Mouse (Mus musculus): ENCODE measurements at regions not wholly inside any gene's neighbourhood (a gene's known extent, or its start where the extent isn't known, plus 50 kb on each side); places are given as distances from the start of the nearest gene placed in this dataset.
"Not testable (repeated sequence)": the region's sequence is repeated elsewhere in the genome, so short reads cannot be mapped to it uniquely, and the experiment has no call there.

DNA sequence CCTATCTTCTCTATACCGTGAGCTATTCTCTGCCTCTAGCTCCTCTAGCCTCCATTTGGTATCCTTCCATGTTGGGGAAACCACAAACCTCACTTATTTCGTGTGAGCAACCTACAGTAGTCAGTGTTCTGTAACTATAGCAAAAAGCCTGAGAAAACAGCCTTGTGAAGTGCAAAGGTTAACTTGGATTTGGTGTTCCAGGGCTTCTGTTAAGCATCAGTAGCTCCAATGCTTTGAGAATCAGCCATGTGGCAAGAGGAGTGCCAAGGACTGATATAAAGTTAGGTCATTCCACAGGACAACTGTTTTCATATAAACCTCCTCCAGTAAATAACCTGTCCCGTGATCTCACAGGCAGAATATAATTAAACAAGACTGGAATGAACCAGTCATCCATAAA is 290.7 kb upstream of the Nfia start:
- H3K4me3 ChIP-seq (ENCODE audit: insufficient read depth, low read depth, low read length), result no peak overlapping the region
- no peak overlapping the region for H3K9ac ChIP-seq (ENCODE audit: low read depth, low read length)
- no peaks in the 10 kb centered on the region for H3K79me2 ChIP-seq (ENCODE audit: control insufficient read depth, insufficient read depth, low read length)
- H3K27me3 ChIP-seq (ENCODE audit: control insufficient read depth, insufficient read depth, low read length), result no peaks in the 10 kb centered on the region
- DNase-seq (ENCODE audit: extremely low read depth, low read depth, low spot score), result no peak
- H3K4me1 ChIP-seq (ENCODE audit: control insufficient read depth, insufficient read depth, low read length), result no peaks in the 10 kb centered on the region
- 86% methylated on average over 3 of the region's 3 CpGs for WGBS
- H3K36me3 ChIP-seq (ENCODE audit: control insufficient read depth, insufficient read depth, low read length), result no peaks in the 10 kb centered on the region
- TF ChIP-seq POLR2A (IDR thresholded peaks at IDR 0.05; ENCODE audit: extremely low read depth, insufficient read depth, low read length) (no peak), CTCF (IDR thresholded peaks at IDR 0.05; ENCODE audit: low read depth, low read length) (no peak)
- H3K27ac ChIP-seq (replicated peaks; ENCODE audit: insufficient read depth, low read depth, low read length), result no peak overlapping the region

DNA sequence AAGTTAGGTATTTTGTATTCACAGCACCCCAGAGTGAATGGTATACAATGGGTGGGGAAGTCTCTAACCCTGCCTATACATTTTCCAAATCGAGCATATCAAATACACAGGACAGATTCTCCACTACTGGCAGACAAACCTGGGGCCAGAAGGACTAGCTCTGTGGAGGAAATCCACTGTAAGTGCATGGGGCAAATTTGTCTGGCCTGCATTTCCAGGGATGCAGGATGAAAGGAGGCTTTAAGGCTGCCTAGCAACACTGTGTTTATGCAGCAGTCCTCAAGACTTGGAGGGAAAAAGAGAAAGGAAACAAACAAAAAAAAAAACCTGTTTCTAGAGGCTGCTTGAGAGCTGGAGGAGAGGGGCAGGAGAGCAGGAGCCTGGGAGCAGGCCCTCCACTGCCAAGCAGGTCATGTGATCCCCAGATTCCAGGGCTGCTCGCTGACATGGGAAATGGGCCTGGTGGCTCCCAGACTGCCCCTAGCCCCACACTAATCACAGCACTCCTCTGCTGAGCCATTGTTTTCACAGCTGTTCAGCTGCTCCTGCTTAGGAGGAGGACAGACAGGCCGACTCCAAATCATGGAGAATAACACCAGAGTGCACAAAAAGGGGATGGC is 293.7 kb upstream of the Gm10192 start:
- Histone ChIP-seq H3K27me3 (ENCODE audit: control insufficient read depth, insufficient read depth, low read length) (no peaks in the 10 kb centered on the region), H3K9ac (ENCODE audit: low read depth, low read length) (no peak overlapping the region), H3K4me1 (ENCODE audit: control insufficient read depth, insufficient read depth, low read length) (no peaks in the 10 kb centered on the region), H3K79me2 (ENCODE audit: control insufficient read depth, insufficient read depth, low read length) (no peaks in the 10 kb centered on the region), H3K27ac (replicated peaks; ENCODE audit: insufficient read depth, low read depth, low read length) (no peak overlapping the region), H3K36me3 (ENCODE audit: control insufficient read depth, insufficient read depth, low read length) (no peaks in the 10 kb centered on the region), H3K4me3 (ENCODE audit: insufficient read depth, low read depth, low read length) (no peak overlapping the region)
- no peak for DNase-seq (ENCODE audit: extremely low read depth, low read depth, low spot score)
- 52% methylated on average over 3 of the region's 3 CpGs for WGBS
- TF ChIP-seq CTCF (IDR thresholded peaks at IDR 0.05; ENCODE audit: low read depth, low read length) (no peak), POLR2A (IDR thresholded peaks at IDR 0.05; ENCODE audit: extremely low read depth, insufficient read depth, low read length) (no peak)

DNA sequence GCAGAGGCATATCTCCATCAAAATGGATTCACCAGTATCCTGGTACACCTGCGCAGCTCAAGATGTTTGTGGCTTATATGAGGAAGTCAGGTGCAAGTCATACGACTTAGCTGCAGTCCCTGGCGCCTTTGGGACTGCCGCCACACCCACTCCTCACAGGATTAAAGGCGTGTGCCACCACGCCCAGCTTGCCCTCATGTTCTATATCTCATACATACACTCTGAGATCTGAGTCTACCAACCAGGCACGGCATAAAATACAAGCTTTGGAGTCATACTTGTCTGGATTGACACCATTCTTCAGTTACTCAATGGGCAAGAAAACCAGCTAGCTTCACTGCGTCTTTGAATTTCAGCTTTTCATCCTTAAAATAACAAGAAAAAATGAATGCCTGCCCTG is 290.5 kb upstream of the Gm10192 start:
- WGBS, result 89% methylated on average over 8 of the region's 8 CpGs
- H3K27me3 ChIP-seq (ENCODE audit: control insufficient read depth, insufficient read depth, low read length); H3K36me3 ChIP-seq (ENCODE audit: control insufficient read depth, insufficient read depth, low read length); H3K4me1 ChIP-seq (ENCODE audit: control insufficient read depth, insufficient read depth, low read length); H3K27ac ChIP-seq (replicated peaks; ENCODE audit: insufficient read depth, low read depth, low read length); H3K4me3 ChIP-seq (ENCODE audit: insufficient read depth, low read depth, low read length); H3K79me2 ChIP-seq (ENCODE audit: control insufficient read depth, insufficient read depth, low read length); DNase-seq (ENCODE audit: extremely low read depth, low read depth, low spot score); H3K9ac ChIP-seq (ENCODE audit: low read depth, low read length): not testable (repeated sequence)

DNA sequence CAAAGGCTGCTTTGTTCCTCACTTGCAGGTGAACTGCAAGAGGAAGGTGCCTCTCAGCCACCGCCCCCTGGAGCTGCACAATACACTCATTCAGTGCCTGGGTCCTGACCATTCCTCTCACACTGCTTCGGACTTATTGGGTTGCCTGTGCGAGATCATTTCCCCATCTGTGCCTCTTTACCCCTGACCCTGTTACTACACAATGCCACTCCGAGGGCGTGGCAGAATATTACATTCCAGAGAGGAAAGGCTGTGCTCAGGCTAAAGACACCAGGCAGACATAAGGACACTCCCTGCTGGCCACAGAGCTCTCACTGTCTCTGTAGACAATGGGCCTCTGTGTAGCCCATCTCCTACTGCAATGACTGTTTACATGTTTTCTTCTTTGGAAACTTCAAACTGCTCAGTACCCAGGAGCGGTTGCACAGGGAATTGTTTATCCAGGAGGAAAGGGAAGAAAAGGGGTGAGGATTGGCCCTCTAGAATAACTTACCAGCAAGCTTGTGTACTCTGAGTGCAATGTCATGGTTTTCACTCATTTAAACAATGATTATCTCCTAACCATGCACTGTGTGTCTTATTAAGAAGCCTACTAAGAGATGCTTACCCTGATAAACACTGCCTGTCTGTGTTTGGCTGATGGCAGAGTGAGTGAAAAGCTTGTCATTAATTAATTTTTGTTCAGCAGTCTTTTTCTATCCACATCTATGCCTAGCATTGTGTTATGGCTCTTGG is 283.1 kb upstream of the Gm10192 start:
- Histone ChIP-seq H3K79me2 (ENCODE audit: control insufficient read depth, insufficient read depth, low read length) (no peaks in the 10 kb centered on the region), H3K36me3 (ENCODE audit: control insufficient read depth, insufficient read depth, low read length) (no peaks in the 10 kb centered on the region), H3K27ac (replicated peaks; ENCODE audit: insufficient read depth, low read depth, low read length) (no peak overlapping the region), H3K4me1 (ENCODE audit: control insufficient read depth, insufficient read depth, low read length) (no peaks in the 10 kb centered on the region), H3K27me3 (ENCODE audit: control insufficient read depth, insufficient read depth, low read length) (no peaks in the 10 kb centered on the region), H3K9ac (ENCODE audit: low read depth, low read length) (no peak overlapping the region), H3K4me3 (ENCODE audit: insufficient read depth, low read depth, low read length) (no peak overlapping the region)
- 75% methylated on average over 6 of the region's 6 CpGs for WGBS
- TF ChIP-seq CTCF (IDR thresholded peaks at IDR 0.05; ENCODE audit: low read depth, low read length), result no peak
- TF ChIP-seq POLR2A (IDR thresholded peaks at IDR 0.05; ENCODE audit: extremely low read depth, insufficient read depth, low read length), result no peak
- no peak for DNase-seq (ENCODE audit: extremely low read depth, low read depth, low spot score)

DNA sequence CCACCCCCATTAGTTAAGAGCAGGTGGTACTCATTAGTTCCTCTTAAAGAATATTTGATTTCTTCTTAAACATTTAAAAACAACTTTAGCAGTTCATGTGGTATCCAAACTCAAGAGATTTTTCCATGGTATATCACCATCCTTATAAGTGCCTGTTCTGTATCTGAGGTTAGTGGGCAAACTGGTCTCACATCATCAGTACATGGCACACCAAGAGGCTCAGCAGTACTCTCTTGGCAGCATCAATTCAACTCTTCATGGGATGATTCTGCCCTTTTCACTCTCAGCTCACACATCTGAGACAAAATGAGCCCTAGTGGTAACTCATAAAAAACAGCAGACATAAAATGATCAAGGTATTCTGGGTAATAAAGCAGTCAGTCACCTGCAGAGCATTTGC is 282.6 kb upstream of the Gm10192 start:
- Histone ChIP-seq H3K4me1 (ENCODE audit: control insufficient read depth, insufficient read depth, low read length) (no peaks in the 10 kb centered on the region), H3K4me3 (ENCODE audit: insufficient read depth, low read depth, low read length) (no peak overlapping the region), H3K9ac (ENCODE audit: low read depth, low read length) (no peak overlapping the region), H3K36me3 (ENCODE audit: control insufficient read depth, insufficient read depth, low read length) (no peaks in the 10 kb centered on the region), H3K79me2 (ENCODE audit: control insufficient read depth, insufficient read depth, low read length) (no peaks in the 10 kb centered on the region), H3K27me3 (ENCODE audit: control insufficient read depth, insufficient read depth, low read length) (no peaks in the 10 kb centered on the region), H3K27ac (replicated peaks; ENCODE audit: insufficient read depth, low read depth, low read length) (no peak overlapping the region)
- no peak for DNase-seq (ENCODE audit: extremely low read depth, low read depth, low spot score)
- TF ChIP-seq CTCF (IDR thresholded peaks at IDR 0.05; ENCODE audit: low read depth, low read length) (no peak), POLR2A (IDR thresholded peaks at IDR 0.05; ENCODE audit: extremely low read depth, insufficient read depth, low read length) (no peak)

DNA sequence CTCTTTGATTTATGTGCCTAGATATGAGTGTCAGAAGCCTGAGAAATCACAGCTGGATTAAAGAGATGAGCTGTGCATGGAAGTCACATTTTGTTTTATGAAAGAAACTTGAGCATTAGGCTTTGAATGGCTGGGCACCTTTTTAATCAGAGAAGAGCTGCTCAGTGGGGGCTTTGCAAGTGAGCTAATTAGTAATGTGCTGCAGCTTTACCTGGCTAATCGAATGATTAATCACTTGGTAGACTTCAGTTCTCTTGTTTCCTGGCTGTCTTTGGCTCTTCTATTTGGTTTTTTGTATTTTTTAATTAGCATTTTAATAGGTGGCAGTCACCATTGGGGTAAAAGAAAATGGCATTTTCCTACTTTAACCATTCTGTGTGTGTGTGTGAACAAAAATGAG is 278.2 kb upstream of the Gm10192 start:
- Histone ChIP-seq H3K27ac (replicated peaks; ENCODE audit: insufficient read depth, low read depth, low read length) (no peak overlapping the region), H3K9ac (ENCODE audit: low read depth, low read length) (no peak overlapping the region), H3K4me1 (ENCODE audit: control insufficient read depth, insufficient read depth, low read length) (no peaks in the 10 kb centered on the region), H3K36me3 (ENCODE audit: control insufficient read depth, insufficient read depth, low read length) (no peaks in the 10 kb centered on the region), H3K27me3 (ENCODE audit: control insufficient read depth, insufficient read depth, low read length) (no peaks in the 10 kb centered on the region), H3K79me2 (ENCODE audit: control insufficient read depth, insufficient read depth, low read length) (no peaks in the 10 kb centered on the region), H3K4me3 (ENCODE audit: insufficient read depth, low read depth, low read length) (no peak overlapping the region)
- DNase-seq (ENCODE audit: extremely low read depth, low read depth, low spot score), result no peak
- 91% methylated on average over 1 of the region's 1 CpGs for WGBS
- no peak for TF ChIP-seq POLR2A (IDR thresholded peaks at IDR 0.05; ENCODE audit: extremely low read depth, insufficient read depth, low read length)
- no peak for TF ChIP-seq CTCF (IDR thresholded peaks at IDR 0.05; ENCODE audit: low read depth, low read length)
